7 mouse cellular contexts compared by ENCODE assay signal in genomic region chr2:33177443-33178242, GRCm38 (mm10). TPM values are rescaled to one million over a fixed set of nuclear protein-coding genes. Genes with fewer than 3 reads are reported as not detected.
DNase-seq lines count a peak whose midpoint lies in the region; ATAC-seq and TF ChIP-seq lines count a peak whose summit lies in the region.

No protein-coding gene starts in this region.

- no peak overlapping the region for H3K4me2 ChIP-seq in stomach, postnatal 0 days (replicated peaks; ENCODE audit: low read depth)

- no peaks in the 10 kb centered on the region for H3K36me3 ChIP-seq in heart, embryonic 10.5 days
- H3K36me3 ChIP-seq in stomach, postnatal 0 days (ENCODE audit: control insufficient read depth, insufficient read depth, low read length): no peaks in the 10 kb centered on the region

- no peak for TF ChIP-seq EP300 in stomach, postnatal 0 days (optimal IDR thresholded peaks at IDR 0.05)

- peaks cover 44% of the 10 kb centered on the region for H3K4me1 ChIP-seq in heart, embryonic 10.5 days
- peaks cover 7% of the 10 kb centered on the region; the same call in 1 of the 2 replicates for H3K4me1 ChIP-seq in stomach, postnatal 0 days (replicated peaks; ENCODE audit: control insufficient read depth, insufficient read depth)

- WGBS in heart, embryonic 10.5 days: 51% methylated on average over 12 of the region's 12 CpGs
- 44% methylated on average over 12 of the region's 12 CpGs for WGBS in stomach, postnatal 0 days

- H3K4me3 ChIP-seq in heart, embryonic 10.5 days: 0 out of 2 replicates have a peak overlapping the region, but pooled peaks have one; percentile 22
- H3K4me3 ChIP-seq in stomach, postnatal 0 days (ENCODE audit: low read depth, low read length): no peak overlapping the region

- peak; percentile 47 for DNase-seq in right cerebral cortex, adult 18-20 months
- no peak for DNase-seq in right cerebral cortex, postnatal 4 days
- DNase-seq in heart, embryonic 10.5 days (ENCODE audit: low spot score): peak; percentile 89
- DNase-seq in kidney, postnatal 25 days: peak; percentile 69 to 89
- DNase-seq in stomach, postnatal 0 days (ENCODE audit: low spot score): peak; percentile 65
- no peak for DNase-seq in layer of hippocampus, postnatal 25 days (ENCODE audit: extremely low spot score in 1 of 2, low spot score in 1 of 2)
- DNase-seq in cerebellum, postnatal 10 days: no peak

- H3K27ac ChIP-seq in heart, embryonic 10.5 days: peak overlapping the region; percentile 82
- H3K27ac ChIP-seq in stomach, postnatal 0 days (replicated peaks): peak overlapping the region; percentile 35; the same call in 1 of the 2 replicates

- 0 out of 2 replicates have a peak overlapping the region, but pooled peaks have one; percentile 13 for H3K9ac ChIP-seq in stomach, postnatal 0 days (ENCODE audit: low read length)

- TF ChIP-seq CTCF in stomach, postnatal 0 days (IDR thresholded peaks at IDR 0.05; ENCODE audit: low read depth): no peak

- no peaks in the 10 kb centered on the region for H3K27me3 ChIP-seq in heart, embryonic 10.5 days (ENCODE audit: insufficient read depth, poor library complexity, severe bottlenecking)
- no peaks in the 10 kb centered on the region for H3K27me3 ChIP-seq in stomach, postnatal 0 days (ENCODE audit: control insufficient read depth, insufficient read depth, low read length)

- no peaks in the 10 kb centered on the region for H3K9me3 ChIP-seq in heart, embryonic 10.5 days
- H3K9me3 ChIP-seq in stomach, postnatal 0 days (ENCODE audit: control insufficient read depth, low read length): no peaks in the 10 kb centered on the region

- ATAC-seq in stomach, postnatal 0 days (ENCODE audit: low FRiP score, low TSS enrichment): peak; percentile 43; the same call in 1 of the 2 replicates

RNA-seq across cellular contexts. Expression of gene Angptl2, which starts 38.2 kb away (rescaled TPM):
- 40.4 and 49.8 TPM in 2 replicates for polyA plus RNA-seq in heart, embryonic 10.5 days (2016; fragmentation: Nextera tagmentation; extraction: Ambion mirVana)
- 35.3 and 37.3 TPM in 2 replicates for polyA plus RNA-seq in stomach, postnatal 0 days (2015; fragmentation: Nextera tagmentation; extraction: Ambion mirVana)
- 1 to 10 TPM; 1.3 to 1.8 TPM for total RNA-seq in layer of hippocampus, postnatal 25 days (2021)

RNA-seq across cellular contexts. Expression of gene Garnl3, which starts 46.2 kb away (rescaled TPM):
- 10.5 and 13.3 TPM in 2 replicates for polyA plus RNA-seq in heart, embryonic 10.5 days (2016; fragmentation: Nextera tagmentation; extraction: Ambion mirVana)
- polyA plus RNA-seq in stomach, postnatal 0 days (2015; fragmentation: Nextera tagmentation; extraction: Ambion mirVana): 5.6 and 6.7 TPM in 2 replicates
- total RNA-seq in layer of hippocampus, postnatal 25 days (2021): 10 to 100 TPM; 37.5 to 44.8 TPM

Comparison
In these comparisons a context has a peak if more than half of its experiments do, and no peak if none do; other contexts are left out.
1. DNase-seq: peak in right cerebral cortex, adult 18-20 months (single experiment), heart, embryonic 10.5 days (single experiment), kidney, postnatal 25 days (2 of 2) and stomach, postnatal 0 days (single experiment); none in right cerebral cortex, postnatal 4 days (single experiment), layer of hippocampus, postnatal 25 days (0 of 2) and cerebellum, postnatal 10 days (0 of 2).